Mouse (Mus musculus) testis, adult 2 months (tissue): ENCODE data around the gene Thumpd3. TPM values are rescaled to one million over a fixed set of nuclear protein-coding genes. Genes with fewer than 3 reads are reported as not detected.

Experiments
- H3K27ac ChIP-seq: fragments of 200-500 bp; 2 replicates; pipeline ENCODE4 v1.5.1; 2012; ENCODE audit warnings: low read depth, low read length; ENCODE audit not compliant: control insufficient read depth, insufficient read depth
- H3K27me3 ChIP-seq: fragments of 200-500 bp; 2 replicates; pipeline ENCODE4 v1.6.1; 2012; ENCODE audit warnings: mild to moderate bottlenecking, low read length, moderate library complexity; ENCODE audit not compliant: control insufficient read depth, insufficient read depth
- H3K36me3 ChIP-seq: fragments of 200-500 bp; 2 replicates; pipeline ENCODE4 v1.6.1; 2012; ENCODE audit warnings: mild to moderate bottlenecking, low read length; ENCODE audit not compliant: control insufficient read depth, insufficient read depth
- H3K4me1 ChIP-seq: fragments of 200-500 bp; 2 replicates; pipeline ENCODE4 v1.6.1; 2012; ENCODE audit warnings: low read length; ENCODE audit not compliant: control insufficient read depth, insufficient read depth
- H3K4me3 ChIP-seq: fragments of 200-500 bp; 2 replicates; pipeline ENCODE4 v1.5.1; 2012; ENCODE audit warnings: low read depth, mild to moderate bottlenecking, low read length, moderate library complexity, mixed read lengths; ENCODE audit not compliant: control insufficient read depth
- CTCF ChIP-seq: fragments of 200-500 bp; IDR thresholded peaks from 2 replicates; pipeline ENCODE4 v1.5.1; 2012; ENCODE audit warnings: low read depth, mild to moderate bottlenecking, inconsistent platforms, low read length, moderate library complexity; ENCODE audit not compliant: control insufficient read depth, insufficient read depth, insufficient replicate concordance
- POLR2A ChIP-seq: fragments of 200-500 bp; IDR thresholded peaks from 2 replicates; pipeline ENCODE4 v1.6.1; 2012; ENCODE audit warnings: low read depth, mild to moderate bottlenecking, inconsistent platforms, low read length, moderate library complexity; ENCODE audit not compliant: control insufficient read depth
- polyA plus RNA-seq: library from polyadenylated mRNA; depleted of rRNA; stranded (reverse); fragments of >200 nt; gene quantifications from 2 replicates; pipeline ENCODE4 v1.2.3, GENCODE M21; 2012; rRNA removed

Gene Thumpd3
- 45.0 and 54.4 TPM in 2 replicates for polyA plus RNA-seq

- peak within 1 kb of the TSS; percentile 95 for H3K27ac ChIP-seq
- TF ChIP-seq POLR2A (peak; percentile 92), CTCF (0 out of 2 replicates have a peak, but pooled peaks have one; percentile 0)
- no peaks in the 10 kb centered on the region for H3K27me3 ChIP-seq
- peak within 1 kb of the TSS; percentile 96 for H3K4me3 ChIP-seq
- H3K36me3 ChIP-seq = no peaks in the 10 kb centered on the region
- H3K4me1 ChIP-seq = peaks cover 10% of the 10 kb centered on the region
Measured at GRCm38 (mm10) chr6:113046041-113046975, at the start of gene Thumpd3. Thumpd3 (plus strand) TSS chr6:113046225.

GRCm38 (mm10) chr6:112999199-112999598 lies 46.8 kb upstream of the Thumpd3 start:
- no peak for TF ChIP-seq POLR2A
- TF ChIP-seq CTCF = no peak
- Histone ChIP-seq H3K36me3 (no peaks in the 10 kb centered on the region), H3K4me3 (no peak overlapping the region), H3K4me1 (peaks cover 4% of the 10 kb centered on the region; the same call in 1 of the 2 replicates), H3K27me3 (no peaks in the 10 kb centered on the region), H3K27ac (no peak overlapping the region)

DNA sequence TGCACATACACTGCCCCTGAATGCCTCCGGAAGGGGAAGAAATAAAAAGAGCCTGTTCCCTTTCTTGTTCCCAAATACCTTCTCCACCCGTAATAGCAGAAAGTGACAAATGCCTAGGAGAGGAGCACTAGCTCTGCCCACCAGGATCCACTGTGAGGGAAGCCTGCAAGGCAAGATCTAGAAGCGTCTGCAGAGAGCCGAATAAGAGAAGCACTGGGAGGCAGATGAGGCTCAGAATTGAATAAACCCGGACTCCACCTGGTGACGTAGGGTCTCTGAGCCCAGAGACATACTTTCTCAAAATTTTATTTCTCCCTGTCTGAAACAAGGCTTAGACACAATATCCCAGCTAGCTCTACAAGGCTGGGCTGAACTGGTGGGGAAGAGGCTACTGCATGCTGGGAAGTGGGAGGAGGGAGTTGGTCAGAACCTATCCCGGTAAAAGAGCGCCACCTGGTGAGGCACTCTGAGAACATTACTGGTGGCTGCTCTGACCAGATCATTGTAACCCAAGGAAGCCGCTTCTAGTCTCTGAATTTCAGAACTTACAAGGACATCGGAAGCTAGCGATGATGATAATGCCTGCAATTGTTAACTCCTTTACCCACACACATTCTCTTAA lies 45.2 kb upstream of the Thumpd3 start:
- TF ChIP-seq CTCF (peak; percentile 77; the same call in 1 of the 2 replicates), POLR2A (no peak)
- H3K36me3 ChIP-seq = no peaks in the 10 kb centered on the region
- no peaks in the 10 kb centered on the region for H3K27me3 ChIP-seq
- no peak overlapping the region for H3K27ac ChIP-seq
- no peak overlapping the region for H3K4me3 ChIP-seq
- H3K4me1 ChIP-seq = peaks cover 4% of the 10 kb centered on the region; the same call in 1 of the 2 replicates

GRCm38 (mm10) chr6:113001719-113002118 lies 44.3 kb upstream of the Thumpd3 start:
- Histone ChIP-seq H3K36me3 (no peaks in the 10 kb centered on the region), H3K27me3 (no peaks in the 10 kb centered on the region), H3K4me3 (no peak overlapping the region), H3K4me1 (peaks cover 4% of the 10 kb centered on the region; the same call in 1 of the 2 replicates), H3K27ac (no peak overlapping the region)
- TF ChIP-seq POLR2A = no peak
- no peak for TF ChIP-seq CTCF

DNA sequence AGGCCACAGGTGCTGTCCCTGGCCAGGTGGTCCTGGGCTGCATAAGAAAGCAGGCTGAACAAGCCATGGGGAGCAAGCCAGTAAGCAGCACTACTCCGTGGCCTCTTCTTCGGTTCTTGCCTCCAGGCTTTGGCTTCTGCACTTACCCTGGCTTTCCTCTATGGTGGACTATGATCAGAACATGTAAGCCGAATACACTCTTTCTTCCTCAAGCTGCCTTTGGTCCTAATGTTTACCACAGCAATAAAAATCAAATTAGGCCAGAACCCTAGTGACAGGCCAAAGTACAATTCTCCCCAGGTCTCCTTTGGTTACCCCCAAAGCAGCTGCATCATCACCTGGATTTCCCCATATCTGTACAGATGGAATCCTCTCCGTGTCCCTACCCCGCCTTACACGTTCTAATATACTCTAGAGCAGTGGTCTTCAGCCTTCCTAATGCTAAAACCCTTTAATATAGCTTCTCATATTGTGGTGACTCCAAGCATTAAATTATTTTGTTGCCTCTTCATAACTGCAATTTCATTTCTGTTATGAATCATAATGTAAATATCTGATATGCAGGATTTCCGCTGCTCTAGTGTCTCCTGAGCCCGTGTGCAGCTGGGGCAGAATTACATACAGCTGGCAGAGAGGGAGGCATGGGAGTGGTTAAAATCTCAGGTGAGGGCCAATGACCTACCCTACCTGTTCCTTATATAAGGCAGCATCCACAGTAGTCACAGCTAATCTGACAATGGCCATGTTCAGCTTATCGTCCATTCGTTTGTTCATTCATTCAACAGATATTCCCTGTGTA lies 42.5 kb upstream of the Thumpd3 start:
- no peak overlapping the region for H3K4me3 ChIP-seq
- H3K4me1 ChIP-seq = peaks cover 4% of the 10 kb centered on the region; the same call in 1 of the 2 replicates
- TF ChIP-seq CTCF (no peak), POLR2A (no peak)
- no peaks in the 10 kb centered on the region for H3K27me3 ChIP-seq
- no peaks in the 10 kb centered on the region for H3K36me3 ChIP-seq
- no peak overlapping the region for H3K27ac ChIP-seq

DNA sequence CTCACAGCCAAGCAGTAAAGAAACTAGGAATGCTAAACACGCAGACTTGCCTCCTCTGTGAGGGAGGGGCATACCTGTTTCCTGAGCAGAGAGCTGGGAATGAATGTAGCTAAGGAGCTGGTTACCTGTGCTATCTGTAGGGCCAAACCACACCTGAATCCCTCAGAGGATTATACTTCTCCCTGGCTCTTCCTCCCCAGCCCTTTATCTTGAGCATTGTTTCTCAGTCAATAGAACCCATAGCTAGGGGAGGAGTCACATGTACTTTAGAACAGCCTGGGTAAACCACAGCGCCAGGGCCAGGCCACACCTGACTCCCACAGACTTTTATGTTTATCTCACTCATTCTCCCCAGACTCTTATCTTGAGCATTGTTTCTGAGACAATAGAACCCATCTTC lies 39.2 kb upstream of the Thumpd3 start:
- Histone ChIP-seq H3K4me1 (no peaks in the 10 kb centered on the region), H3K36me3 (no peaks in the 10 kb centered on the region), H3K27me3 (no peaks in the 10 kb centered on the region), H3K27ac (no peak overlapping the region), H3K4me3 (no peak overlapping the region)
- no peak for TF ChIP-seq CTCF
- TF ChIP-seq POLR2A = no peak
